Mouse (Mus musculus) thymus, postnatal 36 days (tissue): ENCODE results near the gene Defb18.
"Not testable (repeated sequence)": the region's sequence is repeated elsewhere in the genome, so short reads cannot be mapped to it uniquely, and the experiment has no call there.

Experiments
- DNase-seq, 2 experiments: peaks; one replicate each; pipeline ENCODE4 v3.0.0; 2022; ENCODE audit warnings: mixed read lengths in 2 of 2

Gene Defb18

GRCm38 (mm10) chr1:18237343-18237742, at the start of gene Defb18:
Gene Defb18 (minus strand): TSS chr1:18237443.
- no peak for DNase-seq

GRCm38 (mm10) chr1:18271095-18271494, 33.9 kb upstream of the Defb18 start:
- DNase-seq = no peak

- DNase-seq = no peak
Measured at GRCm38 (mm10) chr1:18268845-18269244, 31.6 kb upstream of the Defb18 start.

- DNase-seq = no peak
Measured at GRCm38 (mm10) chr1:18265038-18265437, 27.8 kb upstream of the Defb18 start, which contains the start of gene Defb41. Gene Defb41 (minus strand): TSS chr1:18265138.

GRCm38 (mm10) chr1:18245801-18246580, 8.7 kb upstream of the Defb18 start:
- not testable (repeated sequence) for DNase-seq

GRCm38 (mm10) chr1:18223385-18223945, 13.8 kb downstream of the Defb18 start:
- no peak for DNase-seq

GRCm38 (mm10) chr1:18191719-18192118, 45.5 kb downstream of the Defb18 start:
- DNase-seq = no peak

GRCm38 (mm10) chr1:18190714-18191712, 46.2 kb downstream of the Defb18 start:
- no peak for DNase-seq
